Mouse (Mus musculus): Measurements from ENCODE around the gene Ecpas. TPM values are rescaled to one million over a fixed set of nuclear protein-coding genes. Genes with fewer than 3 reads are reported as not detected.

Gene Ecpas
- polyA plus RNA-seq, 1 experiment = 16.3 TPM

GRCm38 (mm10) chr4:58910175-58911068 lies 2.1 kb downstream of the Ecpas start:
- no peaks in the 10 kb centered on the region for H3K36me3 ChIP-seq (ENCODE audit: control insufficient read depth, insufficient read depth)
- peaks cover 76% of the 10 kb centered on the region for H3K79me2 ChIP-seq (ENCODE audit: control insufficient read depth, insufficient read depth)
- peak overlapping the region; percentile 95 for H3ac ChIP-seq (ENCODE audit: control insufficient read depth, insufficient read length, low read depth)
- H3K79me3 ChIP-seq (ENCODE audit: low read depth) = peaks cover 62% of the 10 kb centered on the region
- no peaks in the 10 kb centered on the region for H3K27me3 ChIP-seq (ENCODE audit: control insufficient read depth, insufficient read depth, insufficient read length)
- peak overlapping the region; percentile 82 for H3K4me3 ChIP-seq (ENCODE audit: insufficient read depth, poor library complexity, severe bottlenecking)
- no peak for TF ChIP-seq FOSL1 (IDR thresholded peaks at IDR 0.05; ENCODE audit: insufficient read depth, low read length, poor library complexity, severe bottlenecking)
- TF ChIP-seq CTCF (IDR thresholded peaks at IDR 0.05; ENCODE audit: control insufficient read depth, insufficient read depth, insufficient read length) = no peak
- peak; percentile 52 for TF ChIP-seq CEBPB (IDR thresholded peaks at IDR 0.05; ENCODE audit: low read depth)

GRCm38 (mm10) chr4:58907453-58907852 lies 5.1 kb downstream of the Ecpas start:
- no peak for TF ChIP-seq CEBPB (IDR thresholded peaks at IDR 0.05; ENCODE audit: low read depth)
- TF ChIP-seq MAX (IDR thresholded peaks at IDR 0.05) = no peak
- TF ChIP-seq CTCF (IDR thresholded peaks at IDR 0.05; ENCODE audit: control insufficient read depth, insufficient read depth, insufficient read length) = no peak
- no peak for TF ChIP-seq FOSL1 (IDR thresholded peaks at IDR 0.05; ENCODE audit: insufficient read depth, low read length, poor library complexity, severe bottlenecking)
- TF ChIP-seq USF1 (IDR thresholded peaks at IDR 0.05; ENCODE audit: low read depth) = no peak
- no peak for TF ChIP-seq MYOG (IDR thresholded peaks at IDR 0.05; ENCODE audit: control insufficient read depth, extremely low read depth, insufficient read length)
- TF ChIP-seq MYOD1 (IDR thresholded peaks at IDR 0.05; ENCODE audit: control insufficient read depth, insufficient read length, low read depth) = no peak
- peaks cover 100% of the 10 kb centered on the region for H3K79me2 ChIP-seq (ENCODE audit: control insufficient read depth, insufficient read depth)
- H3ac ChIP-seq (ENCODE audit: control insufficient read depth, insufficient read length, low read depth) = no peak overlapping the region
- peaks cover 90% of the 10 kb centered on the region for H3K79me3 ChIP-seq (ENCODE audit: low read depth)
- H3K27me3 ChIP-seq (ENCODE audit: control insufficient read depth, insufficient read depth, insufficient read length) = no peaks in the 10 kb centered on the region
- H3K36me3 ChIP-seq (ENCODE audit: control insufficient read depth, insufficient read depth) = no peaks in the 10 kb centered on the region
- H3K4me3 ChIP-seq (ENCODE audit: insufficient read depth, poor library complexity, severe bottlenecking) = no peak overlapping the region

- Histone ChIP-seq H3K27me3 (ENCODE audit: control insufficient read depth, insufficient read depth, insufficient read length) (no peaks in the 10 kb centered on the region), H3ac (ENCODE audit: control insufficient read depth, insufficient read length, low read depth) (no peak overlapping the region), H3K79me2 (ENCODE audit: control insufficient read depth, insufficient read depth) (peaks cover 99% of the 10 kb centered on the region), H3K79me3 (ENCODE audit: low read depth) (peaks cover 86% of the 10 kb centered on the region), H3K36me3 (ENCODE audit: control insufficient read depth, insufficient read depth) (no peaks in the 10 kb centered on the region), H3K4me3 (ENCODE audit: insufficient read depth, poor library complexity, severe bottlenecking) (no peak overlapping the region)
- TF ChIP-seq CTCF (IDR thresholded peaks at IDR 0.05; ENCODE audit: control insufficient read depth, insufficient read depth, insufficient read length) = no peak
- no peak for TF ChIP-seq MYOD1 (IDR thresholded peaks at IDR 0.05; ENCODE audit: control insufficient read depth, insufficient read length, low read depth)
- TF ChIP-seq MYOG (IDR thresholded peaks at IDR 0.05; ENCODE audit: control insufficient read depth, extremely low read depth, insufficient read length) = no peak
- TF ChIP-seq MAX (IDR thresholded peaks at IDR 0.05) = no peak
- no peak for TF ChIP-seq FOSL1 (IDR thresholded peaks at IDR 0.05; ENCODE audit: insufficient read depth, low read length, poor library complexity, severe bottlenecking)
- no peak for TF ChIP-seq CEBPB (IDR thresholded peaks at IDR 0.05; ENCODE audit: low read depth)
- TF ChIP-seq USF1 (IDR thresholded peaks at IDR 0.05; ENCODE audit: low read depth) = no peak
Measured at GRCm38 (mm10) chr4:58898318-58898717, 14.2 kb downstream of the Ecpas start.

GRCm38 (mm10) chr4:58897436-58897835 lies 15.1 kb downstream of the Ecpas start:
- no peaks in the 10 kb centered on the region for H3K27me3 ChIP-seq (ENCODE audit: control insufficient read depth, insufficient read depth, insufficient read length)
- H3ac ChIP-seq (ENCODE audit: control insufficient read depth, insufficient read length, low read depth) = no peak overlapping the region
- H3K36me3 ChIP-seq (ENCODE audit: control insufficient read depth, insufficient read depth) = no peaks in the 10 kb centered on the region
- peaks cover 99% of the 10 kb centered on the region for H3K79me2 ChIP-seq (ENCODE audit: control insufficient read depth, insufficient read depth)
- TF ChIP-seq CEBPB (IDR thresholded peaks at IDR 0.05; ENCODE audit: low read depth) = no peak
- TF ChIP-seq MYOG (IDR thresholded peaks at IDR 0.05; ENCODE audit: control insufficient read depth, extremely low read depth, insufficient read length) = no peak
- TF ChIP-seq MAX (IDR thresholded peaks at IDR 0.05) = no peak
- peaks cover 84% of the 10 kb centered on the region for H3K79me3 ChIP-seq (ENCODE audit: low read depth)
- H3K4me3 ChIP-seq (ENCODE audit: insufficient read depth, poor library complexity, severe bottlenecking) = no peak overlapping the region

- H3K79me3 ChIP-seq (ENCODE audit: low read depth) = peaks cover 75% of the 10 kb centered on the region
Measured at GRCm38 (mm10) chr4:58894399-58894798, 18.1 kb downstream of the Ecpas start.

More at GRCm38 (mm10) chr4:58894399-58894798, 18.1 kb downstream of the Ecpas start:
- Histone ChIP-seq H3K36me3 (ENCODE audit: control insufficient read depth, insufficient read depth) (no peaks in the 10 kb centered on the region), H3K79me2 (ENCODE audit: control insufficient read depth, insufficient read depth) (peaks cover 99% of the 10 kb centered on the region), H3K4me3 (ENCODE audit: insufficient read depth, poor library complexity, severe bottlenecking) (no peak overlapping the region), H3K27me3 (ENCODE audit: control insufficient read depth, insufficient read depth, insufficient read length) (no peaks in the 10 kb centered on the region), H3ac (ENCODE audit: control insufficient read depth, insufficient read length, low read depth) (no peak overlapping the region)
- no peak for TF ChIP-seq CTCF (IDR thresholded peaks at IDR 0.05; ENCODE audit: control insufficient read depth, insufficient read depth, insufficient read length)
- no peak for TF ChIP-seq CEBPB (IDR thresholded peaks at IDR 0.05; ENCODE audit: low read depth)
- no peak for TF ChIP-seq MYOD1 (IDR thresholded peaks at IDR 0.05; ENCODE audit: control insufficient read depth, insufficient read length, low read depth)
- TF ChIP-seq MYOG (IDR thresholded peaks at IDR 0.05; ENCODE audit: control insufficient read depth, extremely low read depth, insufficient read length) = no peak
- TF ChIP-seq MAX (IDR thresholded peaks at IDR 0.05) = no peak
- no peak for TF ChIP-seq USF1 (IDR thresholded peaks at IDR 0.05; ENCODE audit: low read depth)
- no peak for TF ChIP-seq FOSL1 (IDR thresholded peaks at IDR 0.05; ENCODE audit: insufficient read depth, low read length, poor library complexity, severe bottlenecking)

Data from C2C12 (cell line).